Mouse (Mus musculus) bone marrow macrophage, adult 2 months (primary cell): Measurements from ENCODE around the gene Mst1.

Source experiments
- CTCF ChIP-seq: IDR thresholded peaks from 2 replicates; pipeline ENCODE4 v1.5.1; 2012; ENCODE audit warnings: low read depth, mild to moderate bottlenecking, low read length, moderate library complexity
- POLR2A ChIP-seq: IDR thresholded peaks from 2 replicates; pipeline ENCODE4 v1.6.1; 2012; ENCODE audit warnings: mild to moderate bottlenecking, low read depth, low read length, borderline replicate concordance

DNA sequence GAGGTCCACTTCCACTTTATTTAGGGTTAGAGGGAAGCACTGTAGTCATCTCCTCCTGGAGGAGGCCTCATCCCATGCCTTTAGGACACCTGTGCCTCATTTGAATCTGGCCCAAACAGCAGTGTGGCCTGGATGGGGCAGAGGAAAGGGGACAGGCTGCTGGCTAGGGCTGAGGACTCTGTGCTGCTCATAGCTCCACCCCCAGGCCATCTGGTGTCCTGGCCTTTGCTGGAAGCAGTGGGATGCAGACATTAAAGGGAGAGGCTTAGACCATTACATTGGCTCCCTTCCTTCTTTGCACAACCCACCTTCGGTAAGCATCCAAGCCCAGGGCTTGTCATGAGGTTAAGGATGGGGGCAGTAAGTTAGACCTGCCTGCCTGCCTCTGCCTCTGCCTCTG, 53.2 kb downstream of the Mst1 start:
- no peak for TF ChIP-seq CTCF
- no peak for TF ChIP-seq POLR2A
